Mouse (Mus musculus) liver, embryonic 12.5 days (tissue): ENCODE results near the gene Pias4. TPM values are rescaled to one million over a fixed set of nuclear protein-coding genes. Genes with fewer than 3 reads are reported as not detected.

ENCODE experiments used
- ATAC-seq: fragments of 200-750 bp; cut with Nextera tagmentation; 2 replicates; pipeline ENCODE4 v1.8.0; 2017; ENCODE audit warnings: moderate number of reproducible peaks, mild to moderate bottlenecking, moderate library complexity
- H3K27ac ChIP-seq: fragments of 300-500 bp; sonication (generic); 2 replicates; pipeline ENCODE4 v1.5.1; 2016; ENCODE audit warnings: mild to moderate bottlenecking
- H3K27me3 ChIP-seq: fragments of 300-500 bp; sonication (generic); replicated peaks from 2 replicates; pipeline ENCODE4 v1.6.1; 2016; ENCODE audit warnings: mild to moderate bottlenecking, moderate library complexity
- H3K36me3 ChIP-seq: fragments of 300-500 bp; sonication (generic); 2 replicates; pipeline ENCODE4 v1.6.1; 2016; ENCODE audit warnings: mild to moderate bottlenecking, moderate library complexity
- H3K4me1 ChIP-seq: fragments of 300-500 bp; sonication (generic); 2 replicates; pipeline ENCODE4 v1.6.1; 2016
- H3K4me2 ChIP-seq: fragments of 300-500 bp; sonication (generic); 2 replicates; pipeline ENCODE4 v1.6.1; 2016; ENCODE audit warnings: mild to moderate bottlenecking, moderate library complexity
- H3K4me3 ChIP-seq: fragments of 300-500 bp; sonication (generic); 2 replicates; pipeline ENCODE4 v1.5.1; 2016; ENCODE audit warnings: mild to moderate bottlenecking, moderate library complexity
- H3K9ac ChIP-seq: fragments of 300-500 bp; sonication (generic); 2 replicates; pipeline ENCODE4 v1.6.1; 2016; ENCODE audit warnings: mild to moderate bottlenecking, moderate library complexity
- H3K9me3 ChIP-seq: fragments of 300-500 bp; sonication (generic); replicated peaks from 2 replicates; pipeline ENCODE4 v1.6.1; 2016; ENCODE audit warnings: mild to moderate bottlenecking, moderate library complexity
- whole genome bisulfite sequencing: fragments of 180-500 bp; shearing (Covaris S2); methylation state at CpG from one replicate; pipeline ENCODE4 v1.1.7; 2016; ENCODE audit not compliant: insufficient replicate concordance; 5-methylcytosine and 5-hydroxymethylcytosine counted together
- polyA plus RNA-seq: library from polyadenylated mRNA; unstranded; fragments of >200 nt; fragmentation: Nextera tagmentation; extraction: Ambion mirVana; gene quantifications from 2 replicates; pipeline ENCODE4 v1.2.1, GENCODE M21; 2016

The Pias4 gene
- polyA plus RNA-seq, 1 experiment from 2014 or later = 28.9 TPM

DNA sequence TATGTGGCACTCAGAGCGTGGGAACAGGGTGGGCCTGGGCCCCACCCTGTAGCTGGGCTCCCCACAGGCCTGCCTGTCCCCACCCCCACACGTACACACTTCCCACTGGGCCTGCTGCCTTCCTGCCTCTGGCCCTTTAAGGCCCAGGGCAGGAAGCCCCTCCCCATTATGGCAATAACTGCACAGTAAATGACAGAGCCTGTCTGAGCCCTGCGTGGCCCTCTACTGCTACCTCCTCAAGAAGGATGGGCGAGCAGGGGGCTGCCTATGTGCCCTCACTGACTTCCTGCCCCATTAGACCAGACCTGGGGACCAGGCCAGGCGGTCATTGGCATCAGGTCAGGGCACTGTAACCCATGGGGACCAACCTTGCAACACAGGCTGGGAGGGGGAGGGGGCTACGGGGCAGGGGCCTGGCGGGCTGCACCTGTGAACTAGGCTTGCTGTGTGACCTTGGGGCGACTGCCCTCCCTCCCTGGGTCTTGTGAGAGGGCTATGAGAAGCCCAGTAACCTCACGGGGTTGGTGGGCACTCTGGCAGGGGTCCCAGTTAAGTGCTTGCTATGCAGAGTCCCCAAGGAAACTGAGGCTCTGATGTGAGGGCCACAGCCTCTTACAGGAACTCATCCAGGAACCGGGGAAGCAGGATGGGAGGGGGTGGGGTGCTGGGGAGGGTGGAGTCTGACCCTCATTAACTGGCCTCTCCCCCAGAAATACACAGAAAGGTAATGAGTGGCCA is 26.8 kb downstream of the Pias4 start:
- H3K4me3 ChIP-seq = peak overlapping the region; percentile 99
- 47% methylated on average over 10 of the region's 10 CpGs for WGBS
- H3K27ac ChIP-seq = peak overlapping the region; percentile 89
- no peaks in the 10 kb centered on the region for H3K27me3 ChIP-seq
- no peak for ATAC-seq
- peaks cover 74% of the 10 kb centered on the region for H3K4me1 ChIP-seq
- H3K4me2 ChIP-seq = peak overlapping the region; percentile 99
- H3K9me3 ChIP-seq = no peaks in the 10 kb centered on the region
- H3K36me3 ChIP-seq = peaks cover 76% of the 10 kb centered on the region
- H3K9ac ChIP-seq = peak overlapping the region; percentile 95

DNA sequence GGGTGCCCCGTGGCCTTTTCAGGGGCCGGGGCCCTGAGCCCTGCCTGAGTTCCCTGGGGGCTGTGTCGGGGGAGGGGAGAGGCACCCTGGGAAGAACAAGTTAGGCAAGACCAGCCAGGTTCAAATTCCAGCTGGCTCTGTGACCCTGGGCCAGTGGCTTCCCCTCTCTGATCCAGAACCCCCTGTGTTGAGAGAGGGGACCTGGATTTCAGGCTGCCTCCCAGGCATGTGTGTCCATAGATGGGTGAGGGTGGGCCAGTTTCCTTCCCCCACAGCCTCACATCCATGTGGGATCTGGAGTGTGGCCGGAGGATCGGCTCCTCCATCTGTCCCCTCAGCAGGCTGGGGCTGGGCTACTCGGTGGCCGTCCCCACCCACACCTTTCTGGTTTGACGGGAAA is 27.7 kb downstream of the Pias4 start:
- H3K27ac ChIP-seq = peak overlapping the region; percentile 89
- H3K36me3 ChIP-seq = peaks cover 67% of the 10 kb centered on the region
- H3K9ac ChIP-seq = peak overlapping the region; percentile 95
- WGBS = 33% methylated on average over 8 of the region's 8 CpGs
- no peak for ATAC-seq
- no peaks in the 10 kb centered on the region for H3K9me3 ChIP-seq
- H3K4me3 ChIP-seq = peak overlapping the region; percentile 99
- no peaks in the 10 kb centered on the region for H3K27me3 ChIP-seq
- H3K4me2 ChIP-seq = peak overlapping the region; percentile 99
- H3K4me1 ChIP-seq = peaks cover 73% of the 10 kb centered on the region

DNA sequence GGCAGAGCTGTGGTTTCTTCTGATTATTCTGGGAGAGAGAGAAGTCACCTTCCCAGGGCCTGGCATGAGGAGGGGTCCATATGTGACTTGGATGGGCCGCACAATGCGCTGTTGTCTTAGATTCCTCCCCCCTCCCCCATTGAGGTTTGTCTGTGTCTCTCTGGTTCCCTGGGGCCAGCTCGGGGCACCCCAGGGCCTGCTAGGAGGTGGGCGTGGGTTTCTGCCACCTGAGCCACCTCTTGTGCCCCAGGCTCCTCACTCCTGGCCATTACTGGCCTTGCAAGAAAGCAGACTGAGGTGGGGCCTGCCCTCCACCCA is 28.2 kb downstream of the Pias4 start:
- peak overlapping the region; percentile 89 for H3K27ac ChIP-seq
- H3K27me3 ChIP-seq = no peaks in the 10 kb centered on the region
- ATAC-seq = no peak
- WGBS = 49% methylated on average over 4 of the region's 4 CpGs
- H3K36me3 ChIP-seq = peaks cover 62% of the 10 kb centered on the region
- peak overlapping the region; percentile 95 for H3K9ac ChIP-seq
- peak overlapping the region; percentile 99 for H3K4me3 ChIP-seq
- no peaks in the 10 kb centered on the region for H3K9me3 ChIP-seq
- H3K4me2 ChIP-seq = peak overlapping the region; percentile 99
- peaks cover 73% of the 10 kb centered on the region for H3K4me1 ChIP-seq

DNA sequence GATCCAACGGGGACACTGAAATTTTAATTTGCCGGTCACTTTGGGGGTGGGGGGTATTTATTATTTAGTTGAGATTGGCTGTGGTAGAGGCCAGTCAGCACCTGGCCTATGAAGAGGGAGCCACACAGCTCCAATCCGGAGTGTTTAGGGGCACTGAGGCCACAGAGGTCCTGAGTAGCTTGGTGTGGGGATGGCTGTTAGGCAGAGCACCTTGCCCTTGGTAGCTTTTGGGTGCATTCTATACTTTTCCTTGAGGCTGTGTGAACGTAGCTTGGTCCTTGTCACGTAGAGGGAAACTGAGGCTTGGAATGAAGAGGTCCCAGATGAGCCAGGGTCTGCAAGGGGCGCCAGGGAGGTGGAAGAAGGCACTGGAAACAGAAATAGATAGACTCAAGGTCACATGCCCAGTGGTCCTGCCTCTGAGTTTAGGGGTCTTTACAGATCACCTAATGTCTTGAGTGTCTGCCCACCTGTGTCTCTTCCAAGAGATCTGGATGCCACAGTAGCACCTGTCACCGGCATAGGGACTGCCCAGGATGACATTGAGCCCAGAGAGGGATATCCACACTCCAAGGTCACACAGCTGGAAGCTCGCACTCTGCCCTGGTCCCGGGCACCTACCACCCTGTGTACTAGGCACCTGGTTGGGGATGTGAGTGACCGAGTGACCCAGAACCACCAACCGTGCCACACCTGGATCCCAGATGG is 28.7 kb downstream of the Pias4 start:
- Histone ChIP-seq H3K27me3 (no peaks in the 10 kb centered on the region), H3K36me3 (peaks cover 57% of the 10 kb centered on the region), H3K9ac (peak overlapping the region; percentile 95), H3K4me2 (peak overlapping the region; percentile 99), H3K27ac (peak overlapping the region; percentile 89), H3K4me3 (peak overlapping the region; percentile 99), H3K9me3 (no peaks in the 10 kb centered on the region), H3K4me1 (peaks cover 74% of the 10 kb centered on the region)
- 52% methylated on average over 11 of the region's 11 CpGs for WGBS
- no peak for ATAC-seq

DNA sequence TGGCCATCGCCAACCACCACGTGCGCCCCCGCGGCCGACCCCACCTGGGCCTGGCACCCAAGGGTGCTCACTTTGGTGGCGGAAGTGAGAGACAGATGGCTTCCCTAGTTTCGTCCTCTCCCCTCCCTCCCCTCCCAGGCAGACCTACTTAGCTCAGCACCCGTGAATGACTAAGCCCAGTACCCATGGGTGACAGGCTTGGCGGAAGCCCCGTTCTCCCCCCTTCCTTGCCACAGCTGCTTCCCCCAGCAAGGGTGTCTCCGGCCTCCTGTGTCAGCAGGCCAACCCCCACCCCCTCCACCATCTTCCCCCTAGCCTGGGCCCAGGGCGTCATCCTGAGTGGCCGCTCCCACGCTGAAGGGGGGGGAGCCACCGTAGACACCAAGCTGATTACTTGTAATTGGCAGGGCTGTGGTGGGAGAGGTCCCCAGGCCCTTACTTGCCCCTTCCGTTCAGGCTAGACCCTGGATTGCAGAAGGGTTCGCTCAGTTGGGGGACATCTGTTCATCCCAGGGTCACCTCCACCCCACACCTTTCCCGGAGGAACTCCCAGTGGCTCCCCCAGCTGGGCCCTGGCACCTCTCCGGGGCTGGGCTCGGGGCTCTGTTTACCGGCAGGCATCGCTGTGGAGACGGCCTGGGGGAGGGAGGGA is 29.5 kb downstream of the Pias4 start:
- Histone ChIP-seq H3K27ac (peak overlapping the region; percentile 89), H3K4me3 (peak overlapping the region; percentile 99), H3K27me3 (no peaks in the 10 kb centered on the region), H3K9ac (peak overlapping the region; percentile 95), H3K36me3 (peaks cover 49% of the 10 kb centered on the region), H3K4me2 (peak overlapping the region; percentile 99), H3K4me1 (peaks cover 75% of the 10 kb centered on the region), H3K9me3 (no peaks in the 10 kb centered on the region)
- WGBS = 2% methylated on average over 22 of the region's 24 CpGs
- ATAC-seq = no peak

DNA sequence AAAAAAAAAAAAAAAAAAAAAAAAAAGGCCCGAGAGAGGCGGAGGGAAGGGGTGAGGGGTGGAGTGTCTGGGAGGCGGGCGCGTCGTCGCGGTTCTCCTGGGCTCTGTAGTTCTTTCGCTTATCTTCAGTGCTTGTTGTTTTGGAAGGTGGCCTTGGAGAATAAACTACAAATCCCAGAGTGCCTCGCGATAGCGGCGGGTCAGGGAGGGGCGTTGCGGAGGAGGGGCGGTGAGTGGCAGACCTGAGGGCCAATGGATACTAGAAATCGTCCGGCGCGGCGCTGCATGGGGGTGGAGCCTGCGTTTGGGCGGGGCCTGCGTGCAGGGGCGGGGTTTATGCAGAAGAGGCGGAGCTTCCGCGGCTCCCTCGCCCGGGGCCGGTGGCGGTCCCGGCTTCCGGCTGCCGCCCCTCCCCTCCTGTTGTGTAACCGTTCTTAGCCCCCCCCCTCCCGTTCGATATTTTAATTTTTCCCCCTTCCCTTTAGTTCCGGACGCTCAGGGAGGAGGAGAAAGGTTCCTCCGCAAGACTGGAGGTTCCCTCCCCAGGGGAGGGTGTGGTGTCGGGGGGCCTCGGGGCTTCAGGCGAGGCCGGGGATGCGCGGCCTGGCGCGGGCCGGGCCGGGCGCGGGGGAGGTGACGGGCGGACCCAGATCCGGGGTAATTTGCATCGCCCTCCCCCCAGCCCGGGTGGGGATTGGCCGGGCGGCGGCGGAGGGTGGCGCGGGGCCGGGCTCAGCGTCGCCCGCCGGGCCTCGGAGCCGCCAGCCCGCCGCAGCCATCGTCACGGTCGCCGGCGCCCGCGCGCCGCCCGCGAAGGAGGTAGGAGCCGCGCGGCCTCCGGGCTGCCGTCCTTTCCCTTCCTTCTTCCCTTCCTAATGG is 30.2 kb downstream of the Pias4 start:
- H3K36me3 ChIP-seq = peaks cover 42% of the 10 kb centered on the region
- no peaks in the 10 kb centered on the region for H3K27me3 ChIP-seq
- peak overlapping the region; percentile 99 for H3K27ac ChIP-seq
- peaks cover 70% of the 10 kb centered on the region for H3K4me1 ChIP-seq
- 2% methylated on average over 68 of the region's 89 CpGs for WGBS
- H3K4me2 ChIP-seq = peak overlapping the region; percentile 99
- H3K9ac ChIP-seq = peak overlapping the region; percentile 99
- ATAC-seq = peak; percentile 78
- no peaks in the 10 kb centered on the region for H3K9me3 ChIP-seq
- H3K4me3 ChIP-seq = peak overlapping the region; percentile 99

DNA sequence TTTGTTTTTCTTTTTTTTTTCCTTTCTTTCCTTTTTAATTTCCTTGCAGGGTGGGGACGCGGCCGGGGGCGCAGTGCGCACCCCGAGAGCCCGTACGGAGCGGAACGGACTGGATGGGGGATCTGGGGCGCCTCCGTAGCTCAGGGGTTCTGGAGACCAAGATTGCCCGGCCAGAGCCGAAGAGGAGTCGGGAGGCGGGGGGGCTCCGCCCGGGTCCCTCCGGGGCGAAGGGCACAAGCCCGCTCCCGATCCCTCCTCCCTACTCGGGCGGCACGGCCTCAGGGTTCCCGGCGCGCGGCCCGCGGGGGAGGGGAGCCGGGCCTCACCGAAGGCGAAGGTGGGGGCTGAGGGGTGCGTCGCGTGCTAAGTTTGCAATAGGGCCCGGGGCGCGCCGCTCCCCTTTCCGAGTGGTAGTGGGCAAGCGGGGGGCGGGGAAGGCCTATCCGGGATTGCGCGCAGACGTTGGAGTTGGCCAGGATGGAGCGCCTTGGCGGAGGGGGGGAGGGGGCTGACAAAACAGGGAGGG is 31.0 kb downstream of the Pias4 start:
- Histone ChIP-seq H3K9ac (peak overlapping the region; percentile 99), H3K36me3 (peaks cover 34% of the 10 kb centered on the region), H3K4me1 (peaks cover 63% of the 10 kb centered on the region), H3K27ac (peak overlapping the region; percentile 99), H3K27me3 (no peaks in the 10 kb centered on the region), H3K4me3 (peak overlapping the region; percentile 99), H3K9me3 (no peaks in the 10 kb centered on the region), H3K4me2 (peak overlapping the region; percentile 94)
- ATAC-seq = no peak
- WGBS = 1% methylated on average over 45 of the region's 50 CpGs

DNA sequence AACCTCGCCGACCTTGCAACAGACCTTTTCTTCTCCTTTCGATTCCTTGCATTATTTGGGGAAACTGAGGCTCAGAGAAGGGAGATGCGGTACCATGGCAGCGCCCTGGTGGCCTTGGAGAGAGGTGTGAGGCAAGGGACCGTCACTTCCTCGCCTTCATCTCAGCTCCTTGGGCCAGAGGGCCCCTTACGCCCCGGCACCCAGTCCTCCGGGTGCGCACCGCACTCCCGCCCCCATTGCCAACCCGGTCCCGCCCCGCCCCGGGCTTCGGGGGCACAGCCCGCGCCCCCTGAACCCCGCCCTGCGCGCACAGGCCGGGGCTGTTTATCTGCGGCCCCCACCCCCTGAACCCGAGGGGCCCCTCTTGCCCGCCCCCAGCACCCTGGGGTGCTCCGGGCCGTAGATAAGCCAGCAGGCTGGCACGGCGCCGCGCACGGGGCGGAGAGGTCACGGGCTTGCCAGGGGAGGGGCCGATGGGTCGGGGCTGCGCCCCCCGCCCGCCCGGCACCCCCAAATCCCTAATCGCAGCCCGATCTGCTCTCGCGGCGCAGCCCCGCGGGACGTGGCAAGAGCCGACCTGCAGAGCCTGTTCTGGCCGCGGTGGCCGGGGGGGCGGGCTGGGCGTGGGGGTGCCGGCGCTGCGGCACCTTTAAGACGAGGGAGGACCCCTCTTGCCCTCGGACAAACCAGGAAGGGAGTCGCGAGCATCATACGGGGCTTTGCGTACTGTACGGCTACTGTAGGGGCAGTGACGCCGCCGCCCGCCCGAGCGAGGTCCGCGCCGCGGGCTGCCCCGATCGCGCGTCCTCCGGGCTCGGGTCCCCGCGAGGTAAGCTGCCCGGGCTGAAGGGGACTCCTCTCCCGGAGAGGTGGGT is 31.7 kb downstream of the Pias4 start:
- Histone ChIP-seq H3K36me3 (peaks cover 27% of the 10 kb centered on the region), H3K4me3 (peak overlapping the region; percentile 99), H3K4me2 (peak overlapping the region; percentile 94), H3K27ac (peak overlapping the region; percentile 99), H3K27me3 (no peaks in the 10 kb centered on the region), H3K4me1 (peaks cover 56% of the 10 kb centered on the region), H3K9ac (peak overlapping the region; percentile 99), H3K9me3 (no peaks in the 10 kb centered on the region)
- WGBS = 1% methylated on average over 71 of the region's 86 CpGs
- ATAC-seq = peak; percentile 77

DNA sequence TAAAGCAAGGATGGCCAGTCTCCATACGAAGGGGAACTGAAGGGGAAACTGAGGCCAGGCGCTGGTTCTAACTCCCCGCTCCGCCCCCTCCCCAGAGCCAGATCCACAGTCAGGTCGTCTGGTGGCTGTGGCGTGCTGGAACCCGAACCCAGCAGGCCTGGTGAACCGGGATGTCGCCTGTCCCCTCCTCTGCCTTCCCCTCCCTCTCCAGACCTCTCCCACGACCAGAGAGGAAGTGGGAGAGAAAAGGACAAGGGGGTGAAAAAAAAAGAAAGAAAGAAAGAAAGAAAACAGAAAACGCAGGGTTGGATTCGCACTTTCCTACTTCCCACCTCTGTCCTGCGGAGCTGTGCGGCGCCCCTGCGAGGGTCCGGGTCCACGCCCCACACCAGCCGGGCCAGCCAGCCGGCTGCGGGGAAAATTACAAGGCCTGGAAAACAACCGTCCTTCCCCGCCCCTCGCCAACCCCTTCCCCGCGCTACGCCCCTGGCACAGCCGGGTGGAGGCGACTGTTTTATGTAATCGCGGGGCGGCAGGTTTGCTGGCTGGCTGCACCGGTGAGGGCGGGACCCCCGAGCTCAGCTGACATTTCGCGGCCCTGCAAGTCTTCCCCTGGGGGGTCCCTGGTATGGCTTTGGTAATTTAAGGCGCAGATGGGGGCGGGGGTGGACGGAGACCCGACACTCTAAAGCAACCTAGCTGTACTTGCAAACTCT is 32.6 kb downstream of the Pias4 start, which contains the start of gene Zbtb7a:
TSS of gene Zbtb7a (plus strand) at position 255 of the 716 bp plus-strand sequence.
- Histone ChIP-seq H3K4me2 (peak within 1 kb of the TSS; percentile 94), H3K9me3 (no peaks in the 10 kb centered on the region), H3K27ac (peak within 1 kb of the TSS; percentile 99), H3K9ac (peak within 1 kb of the TSS; percentile 99), H3K4me3 (peak within 1 kb of the TSS; percentile 99), H3K4me1 (peaks cover 51% of the 10 kb centered on the region), H3K36me3 (peaks cover 18% of the 10 kb centered on the region), H3K27me3 (no peaks in the 10 kb centered on the region)
- 3% methylated on average over 41 of the region's 41 CpGs for WGBS
- ATAC-seq = 0 out of 2 replicates have a peak, but pooled peaks have one; percentile 3

DNA sequence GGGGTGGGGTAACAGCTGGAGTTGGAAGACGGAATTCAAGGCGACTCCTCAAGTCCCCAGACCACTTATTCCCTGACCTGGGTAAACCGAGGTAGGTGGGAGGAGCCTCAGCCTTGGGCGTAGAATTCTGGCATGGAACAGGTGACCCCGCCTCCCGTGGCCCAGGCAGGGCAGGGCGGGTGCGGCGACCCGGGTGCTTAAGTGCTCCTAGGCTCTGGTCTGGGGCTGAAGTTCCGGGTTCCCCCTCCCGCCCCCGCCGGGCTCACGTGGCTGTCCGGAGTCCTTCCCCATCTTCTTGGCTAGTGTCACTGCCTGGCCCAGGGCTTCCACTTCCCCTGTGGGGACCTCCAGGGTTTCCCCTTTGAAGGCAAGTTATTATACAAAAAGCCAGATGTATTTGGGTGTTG is 33.5 kb downstream of the Pias4 start:
- peak; percentile 9 for ATAC-seq
- no peaks in the 10 kb centered on the region for H3K27me3 ChIP-seq
- H3K4me2 ChIP-seq = peak overlapping the region; percentile 94
- peak overlapping the region; percentile 99 for H3K9ac ChIP-seq
- peak overlapping the region; percentile 99 for H3K27ac ChIP-seq
- no peaks in the 10 kb centered on the region for H3K9me3 ChIP-seq
- 3% methylated on average over 16 of the region's 16 CpGs for WGBS
- peaks cover 9% of the 10 kb centered on the region for H3K36me3 ChIP-seq
- peaks cover 51% of the 10 kb centered on the region for H3K4me1 ChIP-seq
- H3K4me3 ChIP-seq = peak overlapping the region; percentile 99
